Mouse (Mus musculus) midbrain, embryonic 10.5 days (tissue): ENCODE data around the gene S1pr5. TPM values are rescaled to one million over a fixed set of nuclear protein-coding genes. Genes with fewer than 3 reads are reported as not detected.
A peak's percentile ranks its signal among the peaks of the same experiment; 100 is the strongest.
"Not testable (repeated sequence)": the region's sequence is repeated elsewhere in the genome, so short reads cannot be mapped to it uniquely, and the experiment has no call there.

Experiments
- DNase-seq: peaks from one replicate; pipeline ENCODE4 v3.0.0-alpha.2; 2017; ENCODE audit warnings: low spot score
- H3K27ac ChIP-seq: fragments of 300-500 bp; sonication (generic); replicated peaks from 2 replicates; pipeline ENCODE4 v1.5.1; 2016; ENCODE audit warnings: mild to moderate bottlenecking
- H3K27me3 ChIP-seq: fragments of 300-500 bp; sonication (generic); 2 replicates; pipeline ENCODE4 v1.6.1; 2016; ENCODE audit warnings: low read depth, mild to moderate bottlenecking; ENCODE audit not compliant: poor library complexity, severe bottlenecking
- H3K36me3 ChIP-seq: fragments of 300-500 bp; sonication (generic); 2 replicates; pipeline ENCODE4 v1.6.1; 2016; ENCODE audit warnings: mild to moderate bottlenecking, moderate library complexity
- H3K4me1 ChIP-seq: fragments of 300-500 bp; sonication (generic); 2 replicates; pipeline ENCODE4 v1.6.1; 2016
- H3K4me3 ChIP-seq: fragments of 300-500 bp; sonication (generic); 2 replicates; pipeline ENCODE4 v1.5.1; 2016; ENCODE audit warnings: mild to moderate bottlenecking, moderate library complexity
- H3K9me3 ChIP-seq: fragments of 300-500 bp; sonication (generic); replicated peaks from 2 replicates; pipeline ENCODE4 v1.6.1; 2016; ENCODE audit warnings: mild to moderate bottlenecking
- WGBS: fragments of 180-500 bp; shearing (Covaris S2); methylation state at CpG from one replicate; pipeline ENCODE4 v1.1.7; 2016; 5-methylcytosine and 5-hydroxymethylcytosine counted together
- polyA plus RNA-seq: library from polyadenylated mRNA; unstranded; fragments of >200 nt; fragmentation: Nextera tagmentation; extraction: Ambion mirVana; gene quantifications from 2 replicates; pipeline ENCODE4 v1.2.1, GENCODE M21; 2016

The S1pr5 gene
- polyA plus RNA-seq, 1 experiment from 2014 or later = 0.11 TPM

GRCm38 (mm10) chr9:21276307-21276706, 28.1 kb upstream of the S1pr5 start:
- 88% methylated on average over 8 of the region's 8 CpGs for WGBS
- Histone ChIP-seq H3K27ac (no peak overlapping the region), H3K4me1 (no peaks in the 10 kb centered on the region), H3K36me3 (peaks cover 99% of the 10 kb centered on the region), H3K4me3 (no peak overlapping the region), H3K9me3 (no peaks in the 10 kb centered on the region), H3K27me3 (no peaks in the 10 kb centered on the region)
- no peak for DNase-seq

- 90% methylated on average over 12 of the region's 12 CpGs for WGBS
- no peaks in the 10 kb centered on the region for H3K9me3 ChIP-seq
- peaks cover 99% of the 10 kb centered on the region for H3K36me3 ChIP-seq
- H3K4me3 ChIP-seq = no peak overlapping the region
- no peaks in the 10 kb centered on the region for H3K27me3 ChIP-seq
- H3K27ac ChIP-seq = no peak overlapping the region
- DNase-seq = no peak
- H3K4me1 ChIP-seq = no peaks in the 10 kb centered on the region
Measured at GRCm38 (mm10) chr9:21275727-21276126, 27.5 kb upstream of the S1pr5 start.

- Histone ChIP-seq H3K4me3 (no peak overlapping the region), H3K27me3 (no peaks in the 10 kb centered on the region), H3K36me3 (peaks cover 100% of the 10 kb centered on the region), H3K9me3 (no peaks in the 10 kb centered on the region), H3K27ac (no peak overlapping the region), H3K4me1 (no peaks in the 10 kb centered on the region)
- WGBS = 90% methylated on average over 7 of the region's 7 CpGs
- no peak for DNase-seq
Measured at GRCm38 (mm10) chr9:21275013-21275710, 26.9 kb upstream of the S1pr5 start.

GRCm38 (mm10) chr9:21274336-21274735, 26.1 kb upstream of the S1pr5 start:
- Histone ChIP-seq H3K9me3 (no peaks in the 10 kb centered on the region), H3K4me1 (no peaks in the 10 kb centered on the region), H3K4me3 (no peak overlapping the region), H3K27me3 (no peaks in the 10 kb centered on the region), H3K36me3 (peaks cover 99% of the 10 kb centered on the region), H3K27ac (no peak overlapping the region)
- WGBS = 93% methylated on average over 3 of the region's 3 CpGs
- no peak for DNase-seq

- H3K4me1 ChIP-seq = no peaks in the 10 kb centered on the region
- H3K36me3 ChIP-seq = peaks cover 99% of the 10 kb centered on the region
- WGBS = 89% methylated on average over 7 of the region's 7 CpGs
- no peak for DNase-seq
- H3K4me3 ChIP-seq = no peak overlapping the region
- no peak overlapping the region for H3K27ac ChIP-seq
- H3K9me3 ChIP-seq = no peaks in the 10 kb centered on the region
- H3K27me3 ChIP-seq = no peaks in the 10 kb centered on the region
Measured at GRCm38 (mm10) chr9:21273520-21274228, 25.4 kb upstream of the S1pr5 start.

GRCm38 (mm10) chr9:21273094-21273493, 24.9 kb upstream of the S1pr5 start:
- Histone ChIP-seq H3K27ac (no peak overlapping the region), H3K4me3 (no peak overlapping the region), H3K4me1 (no peaks in the 10 kb centered on the region), H3K9me3 (no peaks in the 10 kb centered on the region), H3K36me3 (peaks cover 99% of the 10 kb centered on the region), H3K27me3 (no peaks in the 10 kb centered on the region)
- WGBS = 90% methylated on average over 8 of the region's 8 CpGs
- no peak for DNase-seq

GRCm38 (mm10) chr9:21272391-21272790, 24.1 kb upstream of the S1pr5 start:
- no peak overlapping the region for H3K27ac ChIP-seq
- H3K36me3 ChIP-seq = peaks cover 98% of the 10 kb centered on the region
- 89% methylated on average over 9 of the region's 9 CpGs for WGBS
- H3K9me3 ChIP-seq = no peaks in the 10 kb centered on the region
- H3K27me3 ChIP-seq = no peaks in the 10 kb centered on the region
- no peak overlapping the region for H3K4me3 ChIP-seq
- no peaks in the 10 kb centered on the region for H3K4me1 ChIP-seq
- DNase-seq = no peak

- not testable (repeated sequence) for H3K4me3 ChIP-seq, H3K27me3 ChIP-seq, H3K27ac ChIP-seq, DNase-seq, H3K9me3 ChIP-seq
- Histone ChIP-seq H3K36me3 (peaks cover 80% of the 10 kb centered on the region), H3K4me1 (peaks cover 21% of the 10 kb centered on the region)
- 87% methylated on average over 5 of the region's 5 CpGs for WGBS
Measured at GRCm38 (mm10) chr9:21269590-21269989, 21.3 kb upstream of the S1pr5 start.

- H3K9me3 ChIP-seq = no peaks in the 10 kb centered on the region
- no peak for DNase-seq
- no peak overlapping the region for H3K4me3 ChIP-seq
- 0 out of 2 replicates have a peak, but pooled peaks cover 3% of the 10 kb centered on the region for H3K27me3 ChIP-seq
- H3K36me3 ChIP-seq = peaks cover 67% of the 10 kb centered on the region
- no peak overlapping the region for H3K27ac ChIP-seq
- H3K4me1 ChIP-seq = peaks cover 25% of the 10 kb centered on the region
- 94% methylated on average over 16 of the region's 16 CpGs for WGBS
Measured at GRCm38 (mm10) chr9:21268305-21268704, 20.1 kb upstream of the S1pr5 start.

GRCm38 (mm10) chr9:21266889-21267288, 18.6 kb upstream of the S1pr5 start:
- Histone ChIP-seq H3K9me3 (no peaks in the 10 kb centered on the region), H3K36me3 (peaks cover 53% of the 10 kb centered on the region), H3K4me1 (peaks cover 25% of the 10 kb centered on the region), H3K4me3 (peak overlapping the region; percentile 83; the same call in 1 of the 2 replicates), H3K27ac (no peak overlapping the region), H3K27me3 (0 out of 2 replicates have a peak, but pooled peaks cover 3% of the 10 kb centered on the region)
- DNase-seq = no peak
- 90% methylated on average over 5 of the region's 5 CpGs for WGBS

GRCm38 (mm10) chr9:21265611-21266010, 17.4 kb upstream of the S1pr5 start:
- DNase-seq = no peak
- Histone ChIP-seq H3K4me1 (peaks cover 25% of the 10 kb centered on the region), H3K27me3 (0 out of 2 replicates have a peak, but pooled peaks cover 3% of the 10 kb centered on the region), H3K4me3 (peak overlapping the region; percentile 83), H3K9me3 (no peaks in the 10 kb centered on the region), H3K36me3 (peaks cover 40% of the 10 kb centered on the region), H3K27ac (peak overlapping the region; percentile 93)
- WGBS = 7% methylated on average over 11 of the region's 11 CpGs

GRCm38 (mm10) chr9:21265000-21265561, 16.8 kb upstream of the S1pr5 start, which contains the start of gene Atg4d:
Atg4d (plus strand) TSS chr9:21265293.
- H3K9me3 ChIP-seq = no peaks in the 10 kb centered on the region
- under 1% methylated on average over 49 of the region's 49 CpGs for WGBS
- peak within 1 kb of the TSS; percentile 83 for H3K4me3 ChIP-seq
- peaks cover 35% of the 10 kb centered on the region for H3K36me3 ChIP-seq
- DNase-seq = peak; percentile 99
- peaks cover 25% of the 10 kb centered on the region for H3K4me1 ChIP-seq
- H3K27ac ChIP-seq = peak within 1 kb of the TSS; percentile 93
- H3K27me3 ChIP-seq = 0 out of 2 replicates have a peak, but pooled peaks cover 3% of the 10 kb centered on the region
